Mouse (Mus musculus): Measurements from ENCODE around the gene Espl1. TPM values are rescaled to one million over a fixed set of nuclear protein-coding genes. Genes with fewer than 3 reads are reported as not detected.
A peak's percentile ranks its signal among the peaks of the same experiment; 100 is the strongest.

Gene Espl1
- total and polyA plus RNA-seq, 3 experiments: 49.8 to 142 (median 94.1) TPM

DNA sequence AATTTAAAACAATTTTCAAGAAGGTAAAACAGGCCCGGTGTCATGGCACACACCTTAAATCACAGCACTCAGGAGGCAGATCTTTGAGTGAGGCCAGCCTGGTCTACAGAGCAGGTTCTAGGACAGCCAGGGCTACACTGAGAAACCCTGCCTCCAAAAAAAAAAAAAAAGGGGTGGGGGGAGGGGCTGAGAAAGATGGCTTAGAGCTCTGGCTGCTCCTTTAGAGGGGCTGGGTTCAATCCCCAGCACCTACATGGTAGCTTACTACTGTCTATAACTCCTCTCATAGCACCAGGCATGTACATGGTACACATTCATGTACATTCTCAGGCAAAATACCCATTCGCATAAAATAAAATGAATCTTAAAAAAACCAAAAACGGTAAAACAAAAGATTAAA lies 48.4 kb downstream of the Espl1 start:
- no peaks in the 10 kb centered on the region for H3K79me2 ChIP-seq (ENCODE audit: control insufficient read depth, insufficient read depth, low read length, poor library complexity)
- peak; percentile 55 for TF ChIP-seq ZNF384 (IDR thresholded peaks at IDR 0.05; ENCODE audit: low read depth, low read length)
- TF ChIP-seq SMC3 (IDR thresholded peaks at IDR 0.05; ENCODE audit: low read depth, low read length): no peak
- TF ChIP-seq SIN3A (IDR thresholded peaks at IDR 0.05; ENCODE audit: low read length): no peak
- no peak for DNase-seq (ENCODE audit: low read depth, low spot score)
- no peaks in the 10 kb centered on the region for H3K9me3 ChIP-seq (replicated peaks; ENCODE audit: insufficient read depth, low read length)
- H3K9ac ChIP-seq (ENCODE audit: control insufficient read depth, low read depth, low read length, poor library complexity, severe bottlenecking): no peak overlapping the region
- H3K27me3 ChIP-seq (ENCODE audit: control insufficient read depth in 1 of 2, insufficient read depth in 2 of 2, low read length in 2 of 2): no peaks in the 10 kb centered on the region
- 0 out of 4 replicates have a peak, but pooled peaks cover 0 to under 1% of the 10 kb centered on the region in 2 experiments for H3K4me1 ChIP-seq (ENCODE audit: control insufficient read depth in 1 of 2, insufficient read depth in 2 of 2, low read length in 2 of 2)
- H3K4me3 ChIP-seq (ENCODE audit: control insufficient read depth in 1 of 2, insufficient read depth in 1 of 2, low read depth in 2 of 2, low read length in 2 of 2): no peak overlapping the region
- peaks cover under 1 to 2% of the 10 kb centered on the region in 2 experiments for H3K36me3 ChIP-seq (ENCODE audit: control insufficient read depth in 1 of 2, insufficient read depth in 2 of 2, low read length in 2 of 2)
- H3K27ac ChIP-seq (ENCODE audit: control insufficient read depth, low read depth, low read length): no peak overlapping the region

GRCm38 (mm10) chr15:102346444-102346843 lies 50.4 kb downstream of the Espl1 start:
- peaks cover 2 to 9% of the 10 kb centered on the region in 2 experiments; a peak in 3 of 4 replicates for H3K4me1 ChIP-seq (ENCODE audit: control insufficient read depth in 1 of 2, insufficient read depth in 2 of 2, low read length in 2 of 2)
- no peak overlapping the region for H3K9ac ChIP-seq (ENCODE audit: control insufficient read depth, low read depth, low read length, poor library complexity, severe bottlenecking)

DNA sequence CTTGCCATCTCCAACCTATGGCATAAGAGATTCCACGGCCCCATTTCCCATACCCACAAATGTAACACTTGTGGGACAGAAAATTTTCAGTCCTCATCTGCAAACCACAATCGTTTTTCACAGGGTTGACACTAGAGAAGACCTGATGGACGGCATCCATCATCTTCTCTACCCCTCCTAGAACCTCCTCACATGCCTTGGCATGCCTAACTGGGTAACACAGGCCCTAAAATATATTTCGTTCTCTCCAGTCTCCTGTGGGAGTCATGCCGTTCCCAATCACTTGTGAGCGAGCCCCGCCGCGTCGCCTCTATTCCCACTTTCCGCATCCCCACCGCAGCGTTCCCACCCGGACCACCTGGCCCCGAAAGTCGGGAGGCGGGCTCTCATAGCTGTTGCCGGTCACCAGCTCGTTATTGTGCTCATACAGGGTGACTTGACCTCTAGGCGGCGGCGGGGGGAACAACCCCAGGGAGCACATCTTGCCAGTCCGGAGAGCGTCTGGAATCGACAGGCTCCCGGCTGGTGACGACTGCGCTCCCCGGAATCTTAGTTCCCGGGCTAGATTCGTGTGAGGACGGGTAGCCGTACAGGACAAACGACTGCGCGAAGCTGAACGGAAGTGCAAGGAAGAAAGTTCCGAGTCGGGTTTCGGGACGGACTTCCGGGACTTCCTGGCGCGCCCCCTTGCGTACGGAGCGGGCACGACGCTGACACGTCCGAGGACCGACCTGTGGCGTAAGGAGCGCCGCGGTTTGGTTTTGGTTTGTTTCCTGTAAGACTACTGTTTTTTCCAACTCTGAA lies 54.3 kb downstream of the Espl1 start, which contains the start of gene Aaas:
TSS of gene Aaas (minus strand) at position 634 of the 804 bp plus-strand sequence.
- Histone ChIP-seq H3K27me3 (ENCODE audit: control insufficient read depth in 1 of 2, insufficient read depth in 2 of 2, low read length in 2 of 2) (no peaks in the 10 kb centered on the region), H3K27ac (ENCODE audit: control insufficient read depth, low read depth, low read length) (peak within 1 kb of the TSS; percentile 58), H3K4me1 (ENCODE audit: control insufficient read depth in 1 of 2, insufficient read depth in 2 of 2, low read length in 2 of 2) (peaks cover 2 to 9% of the 10 kb centered on the region in 2 experiments; a peak in 3 of 4 replicates), H3K9ac (ENCODE audit: control insufficient read depth, low read depth, low read length, poor library complexity, severe bottlenecking) (peak within 1 kb of the TSS; percentile 85), H3K36me3 (ENCODE audit: control insufficient read depth in 1 of 2, insufficient read depth in 2 of 2, low read length in 2 of 2) (peaks cover 2 to 4% of the 10 kb centered on the region in 2 experiments), H3K79me2 (ENCODE audit: control insufficient read depth, insufficient read depth, low read length, poor library complexity) (peaks cover 7% of the 10 kb centered on the region), H3K9me3 (replicated peaks; ENCODE audit: insufficient read depth, low read length) (no peaks in the 10 kb centered on the region), H3K4me3 (ENCODE audit: control insufficient read depth in 1 of 2, insufficient read depth in 1 of 2, low read depth in 2 of 2, low read length in 2 of 2) (peak within 1 kb of the TSS; percentile 70 to 74)
- DNase-seq (ENCODE audit: low read depth, low spot score): peak; percentile 99
- peak; percentile 25 for TF ChIP-seq MYC (IDR thresholded peaks at IDR 0.05; ENCODE audit: low read depth, low read length)
- TF ChIP-seq NRF1 (IDR thresholded peaks at IDR 0.05; ENCODE audit: insufficient read depth, low read depth, low read length, poor library complexity, severe bottlenecking): no peak
- no peak for TF ChIP-seq USF2 (IDR thresholded peaks at IDR 0.05; ENCODE audit: borderline replicate concordance in 1 of 2, insufficient read depth in 1 of 2, low read depth in 1 of 2, low read length in 2 of 2)
- no peak for TF ChIP-seq MAFK (IDR thresholded peaks at IDR 0.05; ENCODE audit: borderline replicate concordance, low read depth, low read length)
- no peak for TF ChIP-seq GATA1 (IDR thresholded peaks at IDR 0.05; ENCODE audit: low read depth, low read length)
- TF ChIP-seq GABPA (IDR thresholded peaks at IDR 0.05; ENCODE audit: low read depth, low read length): no peak
- TF ChIP-seq ZC3H11A (IDR thresholded peaks at IDR 0.05; ENCODE audit: low read depth, low read length): no peak
- TF ChIP-seq HCFC1 (IDR thresholded peaks at IDR 0.05; ENCODE audit: low read depth, low read length): peak; percentile 95
- TF ChIP-seq KAT2A (conservative IDR thresholded peaks at IDR 0.05; ENCODE audit: low read depth, low read length): no peak; the same call in 1 of the 2 replicates
- peak; percentile 85 for TF ChIP-seq ZMIZ1 (IDR thresholded peaks at IDR 0.05; ENCODE audit: low read depth, low read length)
- peak; percentile 41; the same call in 1 of the 2 replicates for TF ChIP-seq SMC3 (IDR thresholded peaks at IDR 0.05; ENCODE audit: low read depth, low read length)
- TF ChIP-seq ZKSCAN1 (IDR thresholded peaks at IDR 0.05; ENCODE audit: low read depth, low read length): no peak
- no peak; the same call in 1 of the 2 replicates for TF ChIP-seq MAX (IDR thresholded peaks at IDR 0.05; ENCODE audit: low read length)
- TF ChIP-seq TBP (IDR thresholded peaks at IDR 0.05; ENCODE audit: low read depth, low read length): peak; percentile 90
- peak; percentile 61 to 91 for TF ChIP-seq POLR2A (IDR thresholded peaks at IDR 0.05; ENCODE audit: control insufficient read depth in 1 of 2, insufficient read depth in 1 of 2, low read depth in 1 of 2, low read length in 2 of 2, poor library complexity in 1 of 2)
- TF ChIP-seq UBTF (IDR thresholded peaks at IDR 0.05; ENCODE audit: borderline replicate concordance, insufficient read depth, low read depth, low read length): no peak
- TF ChIP-seq POLR2AphosphoS2 (IDR thresholded peaks at IDR 0.05; ENCODE audit: low read length): peak; percentile 91

More at GRCm38 (mm10) chr15:102346444-102346843, 50.4 kb downstream of the Espl1 start:
- Histone ChIP-seq H3K4me3 (ENCODE audit: control insufficient read depth in 1 of 2, insufficient read depth in 1 of 2, low read depth in 2 of 2, low read length in 2 of 2) (no peak overlapping the region), H3K36me3 (ENCODE audit: control insufficient read depth in 1 of 2, insufficient read depth in 2 of 2, low read length in 2 of 2) (peaks cover 2 to 4% of the 10 kb centered on the region in 2 experiments), H3K79me2 (ENCODE audit: control insufficient read depth, insufficient read depth, low read length, poor library complexity) (peaks cover 7% of the 10 kb centered on the region), H3K27ac (ENCODE audit: control insufficient read depth, low read depth, low read length) (no peak overlapping the region), H3K27me3 (ENCODE audit: control insufficient read depth in 1 of 2, insufficient read depth in 2 of 2, low read length in 2 of 2) (no peaks in the 10 kb centered on the region), H3K9me3 (replicated peaks; ENCODE audit: insufficient read depth, low read length) (no peaks in the 10 kb centered on the region)
- DNase-seq (ENCODE audit: low read depth, low spot score): no peak
- TF ChIP-seq ZMIZ1 (IDR thresholded peaks at IDR 0.05; ENCODE audit: low read depth, low read length) (no peak), MAX (IDR thresholded peaks at IDR 0.05; ENCODE audit: low read length) (no peak), MYB (IDR thresholded peaks at IDR 0.05; ENCODE audit: low read depth, low read length) (no peak), ELF1 (IDR thresholded peaks at IDR 0.05; ENCODE audit: low read depth, low read length) (no peak), BHLHE40 (IDR thresholded peaks at IDR 0.05; ENCODE audit: borderline replicate concordance, low read depth, low read length) (no peak), TAL1 (IDR thresholded peaks at IDR 0.05; ENCODE audit: low read length) (no peak), POLR2A (IDR thresholded peaks at IDR 0.05; ENCODE audit: control insufficient read depth in 1 of 2, insufficient read depth in 1 of 2, low read depth in 1 of 2, low read length in 2 of 2, poor library complexity in 1 of 2) (no peak), SMC3 (IDR thresholded peaks at IDR 0.05; ENCODE audit: low read depth, low read length) (no peak), MAZ (IDR thresholded peaks at IDR 0.05; ENCODE audit: low read depth, low read length) (no peak), GATA1 (IDR thresholded peaks at IDR 0.05; ENCODE audit: low read depth, low read length) (no peak), ZC3H11A (IDR thresholded peaks at IDR 0.05; ENCODE audit: low read depth, low read length) (no peak), POLR2AphosphoS2 (IDR thresholded peaks at IDR 0.05; ENCODE audit: low read length) (no peak), NELFE (IDR thresholded peaks at IDR 0.05; ENCODE audit: low read depth, low read length) (no peak), MXI1 (IDR thresholded peaks at IDR 0.05; ENCODE audit: low read depth, low read length) (no peak)

All from MEL (cell line).